Mouse (Mus musculus) regulatory T cell (primary cell): ENCODE results near the gene Zeb2.

Experiments
- in situ Hi-C: fragments of 300-600 bp; cut with MboI, MseI; formaldehyde crosslinking; loops from one replicate; pipeline ENCODE4 v1.15.1; 2025; ENCODE audit warnings: high pct_unique_total_duplicates

Zeb2 gene

DNA sequence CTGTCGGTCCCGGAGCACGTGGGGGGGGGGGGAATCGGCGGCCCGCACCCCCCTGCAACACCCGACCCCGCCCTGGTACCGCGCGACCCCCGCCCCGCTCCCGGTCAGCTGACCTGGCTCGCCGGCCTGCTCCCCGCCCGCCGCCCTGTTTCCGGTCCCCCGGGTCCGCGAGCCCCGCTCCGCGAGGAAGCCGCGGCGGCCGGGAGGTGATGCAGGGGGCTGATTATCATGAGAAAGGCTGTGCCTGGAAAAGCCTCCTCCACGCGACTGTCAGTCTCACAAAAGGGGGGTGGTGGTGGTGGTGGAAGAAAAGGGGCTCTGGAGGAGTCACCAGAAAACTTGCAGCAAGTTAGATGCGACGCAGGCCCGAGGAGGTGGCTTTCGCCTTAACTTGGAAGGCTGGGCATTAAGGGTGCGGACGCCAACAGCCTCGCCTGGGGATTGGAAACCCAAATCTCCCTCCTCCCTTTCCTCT is at the start of gene Zeb2:
Zeb2 (minus strand) TSS at position 309 of the 475 bp plus-strand sequence.
- in situ Hi-C loops, result no loop called here

DNA sequence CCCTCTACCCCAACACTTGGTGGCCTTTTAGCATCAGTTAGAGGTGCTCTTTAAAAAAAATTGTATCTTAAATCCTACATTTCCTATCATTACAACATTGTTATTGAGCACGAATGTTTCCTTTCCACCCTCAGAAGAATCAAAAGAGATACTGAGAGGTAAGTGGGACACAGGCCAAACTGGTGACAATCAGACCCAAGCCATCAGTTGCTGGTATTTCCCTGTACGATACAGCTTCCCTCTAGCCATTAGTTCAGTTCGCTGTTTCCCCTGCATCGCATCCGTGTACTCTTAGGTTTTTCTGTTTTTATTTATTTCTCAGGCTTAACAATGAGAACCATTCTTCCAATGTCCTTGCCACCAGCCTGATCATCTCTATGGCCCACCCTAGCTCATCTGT is 41.6 kb upstream of the Zeb2 start:
- in situ Hi-C loops, result no loop called here

DNA sequence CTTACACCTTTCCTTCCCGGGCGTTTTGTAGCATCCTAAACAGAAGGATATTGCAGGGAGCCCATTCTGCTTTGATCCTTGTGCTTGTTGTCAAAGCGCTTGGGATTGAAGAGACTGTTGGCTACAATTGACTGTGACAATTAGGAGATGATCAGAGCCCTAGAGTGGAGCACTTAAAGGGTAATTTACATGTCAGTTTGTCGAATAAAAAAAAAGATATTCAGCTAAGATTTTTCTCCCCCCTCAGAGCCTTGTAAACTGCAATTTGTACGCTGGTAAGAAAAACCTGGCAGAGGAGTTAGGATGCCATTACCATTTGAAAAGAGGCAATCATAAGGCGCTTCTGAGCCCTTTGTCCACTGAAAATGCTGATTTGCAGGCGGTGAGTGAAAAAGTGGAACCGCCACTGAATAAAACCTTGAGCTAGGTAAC is 41.2 kb upstream of the Zeb2 start:
- in situ Hi-C loops, result no loop called here

DNA sequence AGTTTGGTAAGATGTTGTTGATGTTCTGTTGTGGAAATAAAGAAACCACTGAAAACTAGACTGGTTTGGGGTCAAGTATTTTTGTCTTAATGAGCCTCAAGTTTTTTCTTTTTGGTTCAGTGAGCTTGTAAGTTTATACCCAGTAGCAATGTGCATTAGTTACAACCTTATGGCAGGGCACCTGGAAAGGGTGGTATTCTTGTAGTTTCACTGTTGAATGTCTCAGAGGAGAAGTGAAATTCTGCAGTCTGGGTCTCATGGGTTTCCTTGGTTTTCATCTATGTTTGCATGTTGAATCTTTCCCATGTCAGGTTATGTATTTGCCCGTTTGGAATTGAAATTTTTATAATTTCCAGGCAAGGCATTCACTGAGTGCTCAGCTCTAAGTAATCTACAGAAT is 36.1 kb upstream of the Zeb2 start:
- in situ Hi-C loops, result no loop called here

DNA sequence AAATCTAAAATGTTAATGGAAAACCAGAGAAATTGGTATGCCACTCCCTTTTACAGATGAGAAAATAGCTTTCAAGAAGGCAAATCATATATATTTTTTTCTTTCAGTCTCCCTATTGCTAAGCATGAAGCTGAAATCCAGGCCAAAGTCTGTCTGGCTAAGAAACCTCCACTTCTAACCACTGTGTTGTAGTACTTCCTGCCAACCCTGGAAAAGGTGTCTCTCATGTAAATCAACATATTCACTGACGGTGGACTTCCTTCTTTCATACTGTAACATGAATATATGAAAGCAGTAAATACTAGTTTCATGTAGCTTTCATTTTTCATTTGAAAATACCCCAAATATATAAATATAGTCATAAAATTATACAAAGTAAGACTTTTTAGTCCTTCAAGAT is 26.0 kb upstream of the Zeb2 start:
- in situ Hi-C loops, result no loop called here

DNA sequence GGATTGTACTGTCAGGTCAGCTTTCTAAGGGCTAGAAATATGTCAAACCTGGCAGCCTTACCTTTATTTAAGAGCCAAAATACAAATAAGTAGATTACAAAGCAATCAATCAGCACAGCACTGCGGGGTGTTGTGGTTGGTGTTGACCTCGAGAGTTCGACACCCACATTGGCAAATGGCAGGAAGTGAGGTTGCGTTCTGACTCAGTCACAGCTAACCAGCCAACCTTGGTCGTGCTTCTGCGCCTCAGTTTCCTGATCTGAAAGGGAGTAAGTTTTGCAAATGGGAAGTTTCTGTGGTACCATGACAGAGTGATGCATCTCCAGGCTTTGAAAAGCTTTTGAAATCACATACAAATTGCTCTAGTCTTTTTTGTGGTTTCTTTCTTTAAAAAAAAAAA is 21.7 kb upstream of the Zeb2 start:
- in situ Hi-C loops, result no loop called here

DNA sequence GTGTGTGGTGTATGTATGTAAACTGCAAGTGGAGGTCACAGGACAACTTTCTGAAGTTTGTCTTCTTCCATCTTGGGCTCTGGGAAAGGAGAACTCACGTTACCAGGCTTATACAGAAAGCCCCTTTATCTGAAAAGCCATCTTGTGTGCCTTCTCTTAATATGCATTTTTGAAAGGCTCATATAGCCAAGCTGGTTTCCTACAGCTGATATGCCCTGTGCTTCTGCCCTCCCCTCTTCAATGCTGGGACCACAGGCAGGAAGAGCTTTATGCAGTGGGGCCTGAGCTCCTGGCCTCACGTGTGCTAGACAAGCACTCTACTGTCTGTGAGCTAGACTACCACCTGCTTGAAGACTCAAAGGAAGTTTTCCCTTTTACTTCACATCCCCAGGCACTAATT is 19.6 kb upstream of the Zeb2 start:
- in situ Hi-C loops, result no loop called here

DNA sequence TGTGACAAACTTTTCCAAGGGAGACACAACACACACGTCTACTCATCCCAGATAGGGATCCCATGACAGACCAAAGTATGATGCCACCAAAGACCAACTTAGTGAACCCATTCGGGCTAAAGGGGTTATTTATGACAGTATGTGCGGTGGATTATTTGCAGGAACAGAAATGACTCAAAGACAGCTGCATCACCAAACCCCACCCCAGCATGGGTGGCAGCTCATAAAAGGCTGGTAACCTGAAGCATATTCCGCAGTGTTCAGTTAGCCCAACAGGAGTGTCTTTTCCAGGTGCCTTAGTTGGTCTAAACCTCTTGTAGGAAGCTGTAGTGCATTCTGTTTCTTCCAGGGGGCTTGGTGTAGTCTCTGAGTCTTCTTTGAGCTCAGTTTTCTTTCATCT is 16.0 kb upstream of the Zeb2 start:
- in situ Hi-C loops, result no loop called here

DNA sequence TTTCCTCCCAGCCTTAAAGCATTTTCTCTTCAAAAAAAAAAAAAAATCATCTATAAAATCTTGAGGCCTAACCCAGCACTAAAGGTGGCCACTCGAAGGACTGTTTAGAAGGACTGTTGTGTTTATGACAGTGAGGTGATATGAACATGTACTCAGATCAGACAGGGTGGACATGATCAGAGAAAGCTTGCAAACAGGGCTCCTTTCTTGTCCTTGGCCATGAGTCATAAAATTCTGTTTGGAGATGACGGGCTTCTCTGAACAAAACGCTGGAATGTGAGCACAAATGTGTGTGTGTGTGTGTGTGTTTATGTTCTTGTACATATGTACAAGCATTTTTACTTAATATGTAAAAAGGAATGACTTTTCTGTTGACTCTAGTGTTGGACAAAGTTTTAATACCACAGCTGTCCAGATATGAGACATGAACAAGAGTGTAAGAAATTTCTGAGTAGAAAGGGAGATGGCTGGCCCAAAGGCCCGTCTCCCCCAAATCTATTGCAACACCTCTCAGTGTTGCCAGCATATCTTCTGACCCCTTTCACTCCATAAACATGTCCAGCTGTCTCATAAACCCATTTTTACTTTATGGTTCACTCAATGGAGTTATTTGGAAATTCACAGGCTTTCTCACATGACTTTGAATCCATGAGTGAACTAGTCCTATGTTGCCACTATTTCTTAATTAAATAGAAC is 13.4 kb upstream of the Zeb2 start:
- in situ Hi-C loops, result no loop called here

DNA sequence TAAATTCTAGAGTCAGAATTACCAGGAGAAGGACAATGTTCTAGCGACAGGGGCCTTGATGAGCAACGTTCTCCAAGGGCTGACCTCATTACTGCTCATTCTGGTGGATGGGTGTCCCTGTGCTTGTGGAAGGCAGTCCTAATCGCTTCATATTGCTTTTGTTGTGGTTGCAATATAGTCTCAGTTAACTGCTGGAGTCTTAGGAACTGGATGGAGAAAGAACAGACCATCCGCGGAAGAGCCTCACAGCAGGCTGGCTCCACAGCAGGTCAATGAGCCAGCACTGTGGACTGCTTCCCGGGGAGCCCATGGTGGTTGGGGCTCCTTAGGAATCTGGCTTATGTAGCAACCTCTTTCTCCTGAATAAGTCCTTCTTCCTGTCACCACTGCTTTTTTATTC is 12.4 kb upstream of the Zeb2 start:
- in situ Hi-C loops, result no loop called here

DNA sequence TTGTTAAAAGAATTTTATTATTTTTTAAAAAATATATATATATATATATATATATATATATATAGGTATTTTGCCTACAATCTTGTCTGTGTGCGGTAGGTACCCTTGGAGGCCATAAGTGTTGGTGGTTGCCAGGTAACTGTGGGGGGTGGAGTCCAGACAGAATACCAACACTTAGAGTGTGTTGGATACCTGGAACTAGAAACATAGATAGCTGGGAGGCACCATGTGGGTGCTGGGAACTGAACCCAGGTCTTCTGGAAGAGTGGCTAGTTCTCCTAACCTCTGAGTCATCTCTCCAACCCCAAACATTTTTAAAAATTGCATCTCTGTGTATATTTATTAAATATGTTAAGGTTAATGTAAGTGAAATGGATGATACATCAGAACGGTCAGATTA is 11.5 kb upstream of the Zeb2 start:
- in situ Hi-C loops, result no loop called here

DNA sequence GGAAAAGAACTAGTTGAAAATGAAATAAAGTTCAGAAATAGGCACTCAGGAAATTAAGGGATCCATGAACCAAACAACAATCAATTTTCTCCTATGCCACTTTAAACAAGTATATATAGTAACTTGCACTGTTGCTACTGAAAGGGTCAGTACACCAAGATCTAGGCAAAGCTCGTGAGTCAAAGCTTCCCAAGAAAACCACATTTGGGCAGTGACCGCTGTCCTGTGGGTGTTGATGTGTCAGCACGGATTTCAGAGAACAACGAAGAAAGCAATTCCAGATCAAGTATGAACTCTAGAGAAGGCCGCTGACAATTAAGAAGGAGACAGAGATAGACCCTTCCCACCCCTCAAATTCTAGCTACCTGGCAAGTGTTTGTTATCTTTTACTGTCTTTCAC is 9.2 kb upstream of the Zeb2 start:
- in situ Hi-C loops, result no loop called here

DNA sequence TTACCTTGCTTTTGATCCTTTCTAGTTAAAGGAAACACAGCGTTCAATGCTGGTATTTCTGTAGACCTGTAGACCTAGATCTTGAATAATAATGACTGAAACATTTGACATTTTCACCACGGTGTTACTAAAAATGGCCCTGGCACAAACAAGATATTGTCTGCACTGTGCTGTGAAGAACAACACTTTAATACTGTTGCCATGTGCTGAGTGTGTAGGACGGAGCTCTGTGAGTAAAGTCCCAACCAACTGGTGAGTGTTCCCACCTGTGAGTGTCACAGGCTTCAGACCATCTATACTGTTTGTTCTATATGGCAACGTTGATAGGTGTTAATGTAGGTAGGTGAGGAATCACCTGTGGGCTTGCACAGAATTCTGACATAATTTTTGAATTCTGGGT is 8.0 kb upstream of the Zeb2 start:
- in situ Hi-C loops, result no loop called here

DNA sequence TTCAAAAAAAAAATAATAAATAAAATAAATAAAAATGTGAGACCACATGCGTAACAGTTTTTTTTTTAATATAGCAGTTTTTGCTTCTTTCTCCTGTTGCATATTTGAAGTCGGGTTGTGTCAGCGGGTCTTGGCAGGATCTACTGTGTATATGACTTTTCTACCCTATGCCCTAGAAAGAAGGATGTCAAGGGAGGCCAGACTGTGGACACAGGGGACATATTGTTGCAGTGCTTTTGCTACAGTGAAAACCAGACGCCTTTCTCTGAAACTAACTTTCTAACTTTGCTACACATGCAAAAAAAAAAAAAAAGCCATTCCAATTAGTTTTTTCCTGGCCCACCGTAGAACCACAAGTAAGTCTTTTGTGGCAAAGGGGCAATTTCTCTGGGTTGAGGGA is 6.3 kb upstream of the Zeb2 start:
- in situ Hi-C loops, result no loop called here

DNA sequence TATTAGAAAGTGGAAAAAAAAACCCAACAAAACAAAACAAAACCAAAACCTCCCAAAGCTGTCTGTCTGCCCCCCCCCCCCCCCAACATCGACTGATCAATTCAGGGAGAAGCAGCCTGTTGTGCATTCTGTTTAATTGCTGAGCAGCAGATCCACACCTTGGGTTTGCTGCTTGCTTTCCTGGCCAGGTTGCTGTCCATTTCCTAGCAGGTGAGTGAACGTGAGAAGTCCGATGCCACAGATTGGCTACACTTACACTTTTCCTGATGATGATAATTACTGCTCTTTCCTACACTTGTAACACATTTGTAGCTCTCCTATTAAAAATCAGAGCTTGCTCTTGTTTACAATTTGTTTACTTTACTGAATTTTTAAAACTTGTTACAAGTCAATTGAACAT is 926 bp upstream of the Zeb2 start:
- in situ Hi-C loops, result no loop called here

DNA sequence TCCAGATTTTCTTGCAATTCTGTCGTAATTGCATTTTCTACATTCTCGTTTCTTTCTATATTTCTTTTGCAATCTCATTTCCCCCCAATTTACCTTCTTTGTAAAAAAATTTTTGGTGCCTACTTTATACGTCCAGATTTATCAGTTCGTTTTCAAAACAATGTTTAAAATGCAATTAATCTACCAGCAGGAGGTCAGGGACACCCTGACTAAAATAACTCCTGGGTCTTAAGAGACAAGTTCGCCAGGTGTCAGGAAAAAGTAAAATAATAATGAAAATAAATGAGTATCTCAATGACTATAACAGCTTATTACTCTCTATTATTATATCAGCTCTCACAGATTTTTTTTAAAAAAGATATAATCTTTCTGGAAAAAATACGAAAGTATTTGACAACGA is 397 bp upstream of the Zeb2 start:
- in situ Hi-C loops, result no loop called here

DNA sequence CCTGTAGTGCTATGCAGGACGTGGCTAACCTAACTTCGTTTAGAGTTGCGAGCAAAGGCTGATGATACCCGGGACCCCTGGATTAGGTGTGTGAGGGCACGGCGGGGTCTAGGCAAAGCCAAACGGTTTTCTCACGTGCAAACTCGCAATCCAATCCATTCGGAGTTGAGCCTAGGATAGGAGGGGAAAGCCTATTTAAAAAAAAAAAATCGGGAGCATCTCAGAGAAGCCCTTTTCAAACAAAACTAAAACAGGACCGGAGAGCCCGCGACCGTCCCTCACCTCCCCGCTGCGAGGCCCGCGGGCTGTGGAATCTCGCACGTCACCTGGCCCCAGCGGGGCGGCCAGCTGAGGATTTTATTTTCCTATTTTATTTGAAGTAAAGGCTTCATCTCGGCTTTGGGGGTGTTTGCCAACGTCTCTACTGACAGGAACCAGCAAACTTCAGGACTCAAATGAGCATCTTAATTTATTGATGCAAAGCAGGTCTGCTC is 617 bp downstream of the Zeb2 start:
- in situ Hi-C loops, result no loop called here

DNA sequence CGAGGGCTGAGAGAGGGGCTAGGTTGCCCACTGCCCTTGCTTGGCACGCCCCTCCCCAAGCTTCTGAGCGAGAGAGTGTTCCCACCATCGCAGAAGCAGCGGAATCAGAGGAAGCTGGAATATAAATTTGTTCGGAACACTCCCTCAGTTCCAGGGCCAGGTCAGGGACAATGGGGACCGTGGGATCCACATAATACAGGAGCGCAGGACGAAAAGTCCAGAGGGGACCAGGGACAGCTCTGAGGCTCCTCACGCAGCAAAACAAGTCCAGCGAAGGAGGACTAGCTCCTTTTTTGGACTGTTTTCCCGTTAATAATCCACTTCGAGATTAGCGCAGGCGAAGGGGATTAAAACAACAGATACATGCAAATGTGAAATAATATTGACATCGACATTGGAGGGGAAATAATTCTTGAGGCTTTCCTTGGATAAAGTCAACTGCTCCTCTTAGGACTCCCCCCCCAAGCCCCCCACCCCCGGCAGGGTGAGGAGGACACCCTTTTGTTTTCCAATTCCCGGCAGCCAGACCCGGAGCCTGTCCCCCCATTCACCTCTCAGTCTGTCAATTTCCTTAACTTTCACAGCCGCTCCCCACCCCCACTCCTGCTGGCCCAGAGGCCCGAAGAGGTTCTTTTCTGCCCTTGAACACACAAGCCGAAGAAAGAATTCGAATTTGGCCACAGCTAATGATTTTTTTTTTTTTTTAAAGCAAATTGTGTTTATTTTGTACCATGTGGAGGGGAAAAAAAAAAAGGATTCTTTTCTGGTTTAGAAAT is 1.3 kb downstream of the Zeb2 start:
- in situ Hi-C loops, result no loop called here

DNA sequence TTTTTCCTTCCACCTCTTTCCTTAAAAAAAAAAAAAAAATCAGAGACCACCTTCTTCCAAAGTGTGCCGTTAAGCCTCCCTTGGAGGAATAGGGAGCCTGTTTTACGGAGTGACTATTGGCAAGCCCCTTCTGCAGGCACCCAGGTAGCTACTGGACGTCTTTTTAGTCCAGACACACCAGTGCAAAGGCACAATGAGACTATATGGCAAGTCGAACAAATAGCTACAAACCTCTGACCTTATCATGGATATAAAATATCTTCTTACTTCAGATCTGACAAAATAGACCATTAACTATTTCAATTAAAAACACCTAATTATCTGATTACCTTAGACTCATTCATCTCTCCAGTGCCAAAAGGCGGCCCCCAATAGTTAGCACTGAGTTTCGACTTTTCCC is 2.0 kb downstream of the Zeb2 start:
- in situ Hi-C loops, result no loop called here

DNA sequence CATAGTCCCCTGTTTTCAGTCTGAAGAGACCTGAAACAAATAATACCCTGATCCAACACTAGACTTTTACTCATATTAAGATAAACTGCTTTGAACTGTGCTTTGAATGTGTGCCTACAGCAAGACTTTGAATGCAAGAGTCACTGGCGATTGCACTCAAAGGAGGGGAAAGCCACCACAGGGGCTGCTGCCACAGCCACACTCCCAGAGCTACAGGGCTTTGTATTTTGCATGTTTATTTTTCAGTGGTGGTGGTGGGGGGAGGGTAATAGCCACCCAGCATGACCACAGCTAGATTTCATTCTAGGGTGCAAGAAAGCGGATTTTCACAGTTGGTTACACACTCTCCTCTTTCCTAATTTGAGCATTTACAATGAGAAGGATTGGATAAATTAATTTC is 2.6 kb downstream of the Zeb2 start:
- in situ Hi-C loops, result no loop called here

DNA sequence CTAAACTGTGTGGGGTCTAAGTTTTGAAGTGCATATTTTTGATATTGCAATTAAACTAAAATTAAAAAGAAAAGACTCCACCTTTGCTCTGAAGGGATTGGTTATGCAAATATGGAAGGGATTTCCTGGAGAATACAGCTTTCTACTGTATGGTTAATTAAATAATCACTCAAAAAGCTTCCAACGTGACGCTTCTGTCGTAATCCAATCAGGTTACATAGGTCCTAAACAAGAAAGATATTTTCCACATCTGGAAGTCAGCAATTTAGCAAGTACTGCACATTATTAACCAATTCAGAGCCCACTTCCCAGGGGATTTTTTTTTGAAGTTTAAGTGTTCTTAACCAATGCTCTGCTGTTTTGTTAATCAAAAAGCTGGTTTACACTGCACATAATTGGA is 3.3 kb downstream of the Zeb2 start:
- in situ Hi-C loops, result no loop called here

DNA sequence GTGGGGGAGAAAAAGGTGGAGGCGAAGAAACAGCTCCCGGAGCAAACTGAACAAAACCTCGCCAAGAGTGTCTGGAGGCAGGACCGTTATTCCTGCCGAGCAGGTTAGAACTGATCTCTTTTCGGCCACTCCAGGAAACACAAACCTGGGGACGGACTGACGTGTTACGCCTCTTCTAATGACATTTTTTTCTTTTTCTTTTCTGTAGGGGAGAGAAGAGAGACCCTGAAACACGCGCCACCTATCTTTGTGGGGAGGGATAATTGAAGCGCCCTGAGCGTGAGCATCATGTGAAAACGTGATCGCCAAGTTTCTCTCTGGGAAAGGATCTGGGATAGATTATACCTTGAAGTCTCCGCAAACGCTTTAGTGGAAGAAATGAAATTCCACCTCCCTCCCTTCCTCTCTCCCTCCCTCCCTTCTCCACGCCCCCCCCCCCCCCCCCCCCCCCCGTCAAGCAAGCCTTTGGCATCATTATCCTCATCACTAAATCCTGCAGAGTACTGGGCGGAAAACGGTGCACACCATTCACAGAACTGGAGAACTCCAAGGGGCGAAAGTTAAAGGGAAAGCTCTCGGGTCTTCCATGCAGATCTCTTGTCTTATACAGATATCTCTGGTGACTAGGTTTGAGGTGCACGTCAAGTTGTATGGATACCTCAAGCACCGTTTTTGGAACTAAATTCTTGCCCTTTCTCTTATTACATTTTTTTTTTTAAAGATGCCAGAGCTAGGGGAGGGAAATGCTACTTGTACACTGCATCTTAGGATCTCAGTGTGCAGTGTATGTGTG is 4.1 kb downstream of the Zeb2 start:
- in situ Hi-C loops, result no loop called here
